Mouse (Mus musculus): Measurements from ENCODE around the gene Serac1. TPM values are rescaled to one million over a fixed set of nuclear protein-coding genes. Genes with fewer than 3 reads are reported as not detected.
A peak's percentile ranks its signal among the peaks of the same experiment; 100 is the strongest.

The Serac1 gene
- total RNA-seq (2021): 1 to 10 TPM; 7.0 to 8.6 TPM
- 5.7 and 11.5 TPM in 2 replicates for polyA plus RNA-seq (2012; rRNA removed)
- long read RNA-seq, full-length matches to known transcripts: 11 of 19 reads
- long read RNA-seq, partial matches to known transcripts: 0 of 19 reads
- long read RNA-seq, other reads (novel, unspliced or antisense): 8 of 19 reads

DNA sequence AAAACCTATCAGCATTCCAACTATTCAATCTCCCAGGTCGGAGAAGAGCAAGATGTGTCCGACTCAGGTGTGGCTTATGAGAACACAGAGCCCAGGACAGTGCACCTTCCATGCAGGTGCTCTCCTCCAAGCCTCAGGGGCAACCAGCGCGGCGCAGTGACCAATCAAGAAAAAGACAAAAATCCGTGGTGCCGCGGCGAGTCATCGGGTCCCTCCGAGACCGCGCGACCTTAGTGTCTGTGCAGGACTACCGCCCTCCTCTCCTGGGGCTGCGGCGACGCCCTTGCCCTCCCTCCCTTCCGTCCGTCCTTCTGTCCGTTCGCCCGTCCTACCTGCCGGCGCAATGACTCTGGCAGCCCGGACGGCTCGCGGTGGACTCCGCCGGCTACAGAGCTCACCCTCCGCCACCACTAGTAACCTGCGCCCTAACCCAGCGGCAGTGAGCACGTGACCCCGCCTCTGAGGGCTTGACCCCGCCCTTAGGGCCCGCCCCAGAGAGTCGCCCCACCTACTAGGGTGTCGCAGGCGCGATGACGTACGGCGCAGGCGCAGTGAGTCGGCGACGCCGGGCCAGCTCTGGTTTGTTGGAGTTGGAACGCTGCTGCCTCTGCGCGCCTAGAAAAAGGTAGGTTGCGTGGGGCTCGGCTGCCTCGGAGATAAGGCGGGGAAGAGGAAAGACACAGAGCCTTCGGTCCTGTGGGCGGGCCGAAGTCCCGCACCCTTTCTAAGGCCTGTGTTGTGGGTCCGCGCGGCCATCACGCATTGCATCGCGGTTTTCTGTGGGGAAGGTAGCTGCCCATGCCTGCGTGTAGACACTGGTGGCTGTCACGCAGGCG lies at the start of gene Serac1, which contains the start of gene Gtf2h5:
TSS of gene Serac1 (minus strand) at position 455 of the 836 bp plus-strand sequence.
TSS of gene Gtf2h5 (plus strand) at position 500 of the 836 bp plus-strand sequence.
- intact Hi-C loops (cut with DNase I): loop anchor here (2.0 kb wide), 1 partner anchor 27 kb away; the partner anchor contains the start of gene Tulp4
- H3K4me1 ChIP-seq (ENCODE audit: control insufficient read depth, insufficient read depth, low read length): peaks cover 2% of the 10 kb centered on the region; the same call in 1 of the 2 replicates
- H3K9ac ChIP-seq (ENCODE audit: low read depth, low read length): peak within 1 kb of the TSS; percentile 88
- H3K4me3 ChIP-seq: peak within 1 kb of the TSS; percentile 91
- peak within 1 kb of the TSS; percentile 79 for H3K27ac ChIP-seq
- no peaks in the 10 kb centered on the region for H3K27me3 ChIP-seq (ENCODE audit: control insufficient read depth, insufficient read depth, low read length)
- TF ChIP-seq EP300 (IDR thresholded peaks at IDR 0.05; ENCODE audit: insufficient read depth, low read depth, low read length) (peak; percentile 47; the same call in 1 of the 2 replicates), POLR2A (IDR thresholded peaks at IDR 0.05; ENCODE audit: insufficient read depth, low read depth, low read length) (peak; percentile 91), CTCF (IDR thresholded peaks at IDR 0.05) (peak; percentile 30)
- H3K79me2 ChIP-seq (replicated peaks; ENCODE audit: control insufficient read depth, insufficient read depth, low read length): no peaks in the 10 kb centered on the region; the same call in 1 of the 2 replicates
- DNase-seq: peak; percentile 98 to 99
- under 1% methylated on average over 70 of the region's 70 CpGs for WGBS
- no peaks in the 10 kb centered on the region for H3K36me3 ChIP-seq (ENCODE audit: control insufficient read depth, insufficient read depth, low read length)

DNA sequence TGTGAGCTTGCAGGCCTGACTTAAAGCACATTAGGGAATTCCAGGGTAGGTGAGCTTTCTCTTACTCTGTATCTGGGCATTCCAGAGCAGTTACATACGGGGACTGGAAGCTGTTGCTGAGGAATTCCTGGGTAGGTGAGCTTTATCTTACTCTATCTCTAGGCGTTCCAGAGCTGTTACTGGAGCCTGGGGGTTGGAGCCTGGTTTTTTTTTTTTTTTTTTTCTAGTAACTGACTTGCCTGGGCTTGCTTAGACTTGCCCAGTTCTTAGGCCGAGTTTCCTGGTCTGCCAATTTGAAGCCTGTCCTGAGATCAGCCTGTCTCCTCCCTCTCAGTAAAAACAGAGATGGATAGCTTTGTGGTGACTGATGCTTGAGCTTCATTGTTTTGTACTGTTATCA lies 48.5 kb upstream of the Serac1 start:
- TF ChIP-seq POLR2A (IDR thresholded peaks at IDR 0.05; ENCODE audit: insufficient read depth, low read depth, low read length) (no peak), CTCF (IDR thresholded peaks at IDR 0.05) (no peak), EP300 (IDR thresholded peaks at IDR 0.05; ENCODE audit: insufficient read depth, low read depth, low read length) (no peak)
- H3K4me1 ChIP-seq (ENCODE audit: control insufficient read depth, insufficient read depth, low read length): peaks cover 2% of the 10 kb centered on the region
- H3K79me2 ChIP-seq (replicated peaks; ENCODE audit: control insufficient read depth, insufficient read depth, low read length): peaks cover 2% of the 10 kb centered on the region; the same call in 1 of the 2 replicates
- no peaks in the 10 kb centered on the region; the same call in 1 of the 2 replicates for H3K36me3 ChIP-seq (ENCODE audit: control insufficient read depth, insufficient read depth, low read length)
- intact Hi-C loops (cut with DNase I): no loop called here
- H3K4me3 ChIP-seq: no peak overlapping the region
- no peak overlapping the region for H3K9ac ChIP-seq (ENCODE audit: low read depth, low read length)
- H3K27me3 ChIP-seq (ENCODE audit: control insufficient read depth, insufficient read depth, low read length): no peaks in the 10 kb centered on the region
- no peak overlapping the region for H3K27ac ChIP-seq
- 41% methylated on average over 3 of the region's 3 CpGs for WGBS
- DNase-seq: no peak

DNA sequence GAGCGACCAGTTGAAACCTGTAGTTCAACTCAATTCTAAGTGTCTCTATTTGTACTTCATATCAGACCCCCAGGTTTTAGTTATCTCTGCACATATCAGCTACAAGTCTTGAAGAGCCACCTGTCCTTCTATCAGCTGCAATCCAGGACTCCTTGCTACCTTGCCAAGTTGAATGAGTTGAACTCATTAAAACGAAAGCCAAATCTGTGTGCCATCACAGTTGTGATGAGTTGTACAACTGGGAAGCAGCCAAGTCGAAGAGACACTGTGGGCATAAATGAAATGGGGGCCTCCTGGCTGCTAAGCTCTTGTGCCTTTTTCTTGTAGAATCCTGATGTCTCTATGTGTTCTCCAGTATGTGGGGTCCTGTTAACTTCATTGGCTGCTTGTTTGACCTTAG lies 45.9 kb upstream of the Serac1 start:
- H3K79me2 ChIP-seq (replicated peaks; ENCODE audit: control insufficient read depth, insufficient read depth, low read length): peaks cover 2% of the 10 kb centered on the region; the same call in 1 of the 2 replicates
- H3K9ac ChIP-seq (ENCODE audit: low read depth, low read length): no peak overlapping the region
- TF ChIP-seq POLR2A (IDR thresholded peaks at IDR 0.05; ENCODE audit: insufficient read depth, low read depth, low read length) (no peak), EP300 (IDR thresholded peaks at IDR 0.05; ENCODE audit: insufficient read depth, low read depth, low read length) (no peak), CTCF (IDR thresholded peaks at IDR 0.05) (no peak)
- no peaks in the 10 kb centered on the region; the same call in 1 of the 2 replicates for H3K4me1 ChIP-seq (ENCODE audit: control insufficient read depth, insufficient read depth, low read length)
- WGBS: 91% methylated on average over 3 of the region's 3 CpGs
- no peak for DNase-seq
- no peaks in the 10 kb centered on the region for H3K27me3 ChIP-seq (ENCODE audit: control insufficient read depth, insufficient read depth, low read length)
- no peak overlapping the region for H3K4me3 ChIP-seq
- H3K27ac ChIP-seq: no peak overlapping the region
- intact Hi-C loops (cut with DNase I): no loop called here
- H3K36me3 ChIP-seq (ENCODE audit: control insufficient read depth, insufficient read depth, low read length): peaks cover 3% of the 10 kb centered on the region

DNA sequence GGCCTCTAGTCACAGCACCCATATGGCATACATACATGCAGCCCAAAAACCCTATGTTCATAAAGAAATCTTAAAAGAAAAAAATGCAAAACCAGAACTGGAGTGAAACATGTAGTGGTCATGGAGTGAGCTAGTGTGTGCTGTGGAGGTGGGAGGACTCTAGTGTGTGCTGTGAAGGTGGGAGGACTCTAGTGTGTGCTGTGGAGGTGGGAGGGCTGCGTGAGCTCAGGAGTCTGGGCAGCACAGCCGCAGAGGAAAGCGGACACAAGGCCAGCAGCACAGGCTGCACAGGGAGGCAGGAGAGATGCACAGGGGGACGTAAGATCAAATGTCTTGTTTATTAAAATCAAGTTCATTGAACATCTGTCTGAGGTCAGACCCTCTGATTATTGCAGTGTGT lies 44.2 kb upstream of the Serac1 start:
- 95% methylated on average over 4 of the region's 4 CpGs for WGBS
- H3K27me3 ChIP-seq (ENCODE audit: control insufficient read depth, insufficient read depth, low read length): no peaks in the 10 kb centered on the region
- no peak overlapping the region for H3K9ac ChIP-seq (ENCODE audit: low read depth, low read length)
- intact Hi-C loops (cut with DNase I): no loop called here
- no peak for DNase-seq
- no peak overlapping the region for H3K27ac ChIP-seq
- no peak overlapping the region for H3K4me3 ChIP-seq
- H3K36me3 ChIP-seq (ENCODE audit: control insufficient read depth, insufficient read depth, low read length): peaks cover 3% of the 10 kb centered on the region
- peaks cover 7% of the 10 kb centered on the region for H3K79me2 ChIP-seq (replicated peaks; ENCODE audit: control insufficient read depth, insufficient read depth, low read length)
- TF ChIP-seq EP300 (IDR thresholded peaks at IDR 0.05; ENCODE audit: insufficient read depth, low read depth, low read length) (no peak), POLR2A (IDR thresholded peaks at IDR 0.05; ENCODE audit: insufficient read depth, low read depth, low read length) (no peak), CTCF (IDR thresholded peaks at IDR 0.05) (no peak)
- no peaks in the 10 kb centered on the region for H3K4me1 ChIP-seq (ENCODE audit: control insufficient read depth, insufficient read depth, low read length)

- H3K27me3 ChIP-seq (ENCODE audit: control insufficient read depth, insufficient read depth, low read length): no peaks in the 10 kb centered on the region
- TF ChIP-seq EP300 (IDR thresholded peaks at IDR 0.05; ENCODE audit: insufficient read depth, low read depth, low read length) (no peak), CTCF (IDR thresholded peaks at IDR 0.05) (no peak), POLR2A (IDR thresholded peaks at IDR 0.05; ENCODE audit: insufficient read depth, low read depth, low read length) (no peak)
- DNase-seq: no peak
- peaks cover 3% of the 10 kb centered on the region for H3K36me3 ChIP-seq (ENCODE audit: control insufficient read depth, insufficient read depth, low read length)
- peaks cover 2% of the 10 kb centered on the region for H3K4me1 ChIP-seq (ENCODE audit: control insufficient read depth, insufficient read depth, low read length)
- no peak overlapping the region for H3K9ac ChIP-seq (ENCODE audit: low read depth, low read length)
- 93% methylated on average over 4 of the region's 4 CpGs for WGBS
- intact Hi-C loops (cut with DNase I): no loop called here
- no peak overlapping the region for H3K27ac ChIP-seq
- peaks cover 9% of the 10 kb centered on the region for H3K79me2 ChIP-seq (replicated peaks; ENCODE audit: control insufficient read depth, insufficient read depth, low read length)
- H3K4me3 ChIP-seq: no peak overlapping the region
These were observed 39.3 kb upstream of the Serac1 start for GRCm38 (mm10) chr17:6118861-6119260.
